ENCODE assay signal across 10 mouse cellular contexts in genomic region chr8:108481167-108481815, GRCm38 (mm10).
A peak's percentile ranks its signal among the peaks of the same experiment; 100 is the strongest.
DNase-seq lines count a peak whose midpoint lies in the region; ATAC-seq lines count a peak whose summit lies in the region.
"Had no signal": no experiment of that assay in that cellular context is flagged by ENCODE, and none has a peak within 500 bp of the region (broad histone marks: within the 10 kb centered on the region; RNA-seq: fewer than 3 reads in every experiment).

No protein-coding gene starts in this region.

- 19% methylated on average over 11 of the region's 11 CpGs for WGBS in kidney, embryonic 14.5 days
- 52% methylated on average over 11 of the region's 11 CpGs for WGBS in embryonic facial prominence, embryonic 10.5 days
- 23% methylated on average over 11 of the region's 11 CpGs for WGBS in hindbrain, embryonic 15.5 days
- 22% methylated on average over 11 of the region's 11 CpGs for WGBS in neural tube, embryonic 11.5 days

- peak; percentile 78 for ATAC-seq in kidney, embryonic 14.5 days (ENCODE audit: low FRiP score, low TSS enrichment)
- peak; percentile 85 for ATAC-seq in hindbrain, embryonic 15.5 days (ENCODE audit: low FRiP score, low read depth)
- peak; percentile 96 for ATAC-seq in neural tube, embryonic 11.5 days (ENCODE audit: insufficient read depth, low FRiP score, low TSS enrichment)
- ATAC-seq in granulocyte monocyte progenitor cell, adult 5-6 weeks (replicated peaks; ENCODE audit: poor library complexity, severe bottlenecking), result no peak
- no peak for ATAC-seq in megakaryocyte progenitor cell, adult 5-6 weeks (replicated peaks; ENCODE audit: poor library complexity)

- peaks cover 7% of the 10 kb centered on the region; the same call in 1 of the 2 replicates for H3K4me1 ChIP-seq in kidney, embryonic 14.5 days (ENCODE audit: control insufficient read depth, insufficient read depth, low read length)
- H3K4me1 ChIP-seq in embryonic facial prominence, embryonic 10.5 days, result peaks cover 39% of the 10 kb centered on the region
- peaks cover 7% of the 10 kb centered on the region for H3K4me1 ChIP-seq in hindbrain, embryonic 15.5 days (replicated peaks)
- peaks cover 10% of the 10 kb centered on the region; the same call in 1 of the 2 replicates for H3K4me1 ChIP-seq in neural tube, embryonic 11.5 days (ENCODE audit: control insufficient read depth, insufficient read depth, low read length)

- H3K4me3 ChIP-seq in kidney, embryonic 14.5 days (ENCODE audit: low read length), result no peak overlapping the region
- no peak overlapping the region for H3K4me3 ChIP-seq in embryonic facial prominence, embryonic 10.5 days
- H3K4me3 ChIP-seq in hindbrain, embryonic 15.5 days, result no peak overlapping the region
- no peak overlapping the region for H3K4me3 ChIP-seq in neural tube, embryonic 11.5 days (ENCODE audit: low read depth, low read length)
- H3K4me3 ChIP-seq: limb, embryonic 15.5 days; myocyte had no signal

- H3K9me3 ChIP-seq in kidney, embryonic 14.5 days (ENCODE audit: control insufficient read depth, low read length), result no peaks in the 10 kb centered on the region
- no peaks in the 10 kb centered on the region for H3K9me3 ChIP-seq in embryonic facial prominence, embryonic 10.5 days
- no peaks in the 10 kb centered on the region for H3K9me3 ChIP-seq in hindbrain, embryonic 15.5 days
- H3K9me3 ChIP-seq in neural tube, embryonic 11.5 days (ENCODE audit: control insufficient read depth, low read length), result no peaks in the 10 kb centered on the region
- H3K9me3 ChIP-seq: limb, embryonic 15.5 days had no signal

- H3K27me3 ChIP-seq in kidney, embryonic 14.5 days (ENCODE audit: control insufficient read depth, insufficient read depth, low read length), result no peaks in the 10 kb centered on the region
- 0 out of 2 replicates have a peak, but pooled peaks cover 3% of the 10 kb centered on the region for H3K27me3 ChIP-seq in embryonic facial prominence, embryonic 10.5 days (replicated peaks; ENCODE audit: low read depth, poor library complexity, severe bottlenecking)
- H3K27me3 ChIP-seq in hindbrain, embryonic 15.5 days, result no peaks in the 10 kb centered on the region
- no peaks in the 10 kb centered on the region for H3K27me3 ChIP-seq in neural tube, embryonic 11.5 days (ENCODE audit: control insufficient read depth, insufficient read depth, low read length)
- H3K27me3 ChIP-seq: limb, embryonic 15.5 days had no signal

- H3K27ac ChIP-seq in kidney, embryonic 14.5 days (ENCODE audit: low read depth, low read length), result no peak overlapping the region
- H3K27ac ChIP-seq in embryonic facial prominence, embryonic 10.5 days (replicated peaks), result peak overlapping the region; percentile 86
- peak overlapping the region; percentile 66 for H3K27ac ChIP-seq in hindbrain, embryonic 15.5 days (replicated peaks)
- H3K27ac ChIP-seq in neural tube, embryonic 11.5 days (ENCODE audit: low read depth, low read length), result peak overlapping the region; percentile 91
- H3K27ac ChIP-seq: limb, embryonic 15.5 days had no signal

- H3K4me2 ChIP-seq in kidney, embryonic 14.5 days (replicated peaks; ENCODE audit: low read depth, low read length), result no peak overlapping the region
- no peak overlapping the region for H3K4me2 ChIP-seq in hindbrain, embryonic 15.5 days
- H3K4me2 ChIP-seq in neural tube, embryonic 11.5 days (ENCODE audit: low read depth), result no peak overlapping the region; the same call in 1 of the 2 replicates
- H3K4me2 ChIP-seq: limb, embryonic 15.5 days had no signal

- DNase-seq in kidney, postnatal 14 days, result no peak
- DNase-seq in embryonic facial prominence, embryonic 10.5 days (ENCODE audit: low spot score), result peak; percentile 84
- peak; percentile 84 for DNase-seq in neural tube, embryonic 11.5 days (ENCODE audit: low spot score)
- DNase-seq in thymus, postnatal 25 days, result no peak

- H3K36me3 ChIP-seq in kidney, embryonic 14.5 days (ENCODE audit: control insufficient read depth, insufficient read depth, low read length), result no peaks in the 10 kb centered on the region
- no peaks in the 10 kb centered on the region for H3K36me3 ChIP-seq in embryonic facial prominence, embryonic 10.5 days (replicated peaks)
- no peaks in the 10 kb centered on the region for H3K36me3 ChIP-seq in hindbrain, embryonic 15.5 days
- no peaks in the 10 kb centered on the region for H3K36me3 ChIP-seq in neural tube, embryonic 11.5 days (ENCODE audit: control insufficient read depth, insufficient read depth, low read length)
- H3K36me3 ChIP-seq: limb, embryonic 15.5 days had no signal

- no peak overlapping the region for H3K9ac ChIP-seq in kidney, embryonic 14.5 days (ENCODE audit: low read depth, low read length)
- no peak overlapping the region for H3K9ac ChIP-seq in hindbrain, embryonic 15.5 days
- peak overlapping the region; percentile 47; the same call in 1 of the 2 replicates for H3K9ac ChIP-seq in neural tube, embryonic 11.5 days (ENCODE audit: low read length)
- H3K9ac ChIP-seq: limb, embryonic 15.5 days had no signal

Comparison
In these comparisons a context has a peak if more than half of its experiments do, and no peak if none do; other contexts are left out.
1. ATAC-seq: peak in kidney, embryonic 14.5 days (single experiment), hindbrain, embryonic 15.5 days (single experiment) and neural tube, embryonic 11.5 days (single experiment); none in granulocyte monocyte progenitor cell, adult 5-6 weeks (single experiment) and megakaryocyte progenitor cell, adult 5-6 weeks (single experiment).
2. DNase-seq: peak in embryonic facial prominence, embryonic 10.5 days (single experiment) and neural tube, embryonic 11.5 days (single experiment); none in kidney, postnatal 14 days (single experiment) and thymus, postnatal 25 days (single experiment).